Mouse (Mus musculus): ENCODE data around the gene Pan3. TPM values are rescaled to one million over a fixed set of nuclear protein-coding genes. Genes with fewer than 3 reads are reported as not detected.
"Not testable (repeated sequence)": the region's sequence is repeated elsewhere in the genome, so short reads cannot be mapped to it uniquely, and the experiment has no call there.

Gene Pan3
- polyA plus RNA-seq, 1 experiment from 2014 or later = 29.9 TPM

GRCm38 (mm10) chr5:147542291-147542690 lies 112.3 kb downstream of the Pan3 start:
- Histone ChIP-seq H3K4me1 (ENCODE audit: insufficient read depth) (no peaks in the 10 kb centered on the region), H3K4me2 (ENCODE audit: low read depth, low read length) (no peak overlapping the region), H3K36me3 (replicated peaks; ENCODE audit: insufficient read depth, low read length) (peaks cover 72% of the 10 kb centered on the region), H3K27ac (ENCODE audit: low read depth) (peak overlapping the region; percentile 44), H3K27me3 (ENCODE audit: insufficient read depth, low read length) (no peaks in the 10 kb centered on the region), H3K9ac (replicated peaks) (no peak overlapping the region), H3K9me3 (ENCODE audit: low read length) (no peaks in the 10 kb centered on the region), H3K4me3 (ENCODE audit: low read depth, low read length) (no peak overlapping the region)
- TF ChIP-seq CTCF (IDR thresholded peaks at IDR 0.05; ENCODE audit: low read depth) (no peak), EP300 (IDR thresholded peaks at IDR 0.05; ENCODE audit: low read depth) (no peak; the same call in 1 of the 2 replicates)
- ATAC-seq (0 out of 2 replicates have a peak, but pooled peaks have one; percentile 9), DNase-seq (peak; percentile 11)
- WGBS (ENCODE audit: insufficient replicate concordance) = 57% methylated on average over 6 of the region's 6 CpGs

- peak; percentile 62 for DNase-seq
- no peak overlapping the region for H3K4me3 ChIP-seq (ENCODE audit: low read depth, low read length)
- H3K4me2 ChIP-seq (ENCODE audit: low read depth, low read length) = peak overlapping the region; percentile 29; the same call in 1 of the 2 replicates
- no peaks in the 10 kb centered on the region for H3K4me1 ChIP-seq (ENCODE audit: insufficient read depth)
- TF ChIP-seq EP300 (IDR thresholded peaks at IDR 0.05; ENCODE audit: low read depth) (peak; percentile 83), CTCF (IDR thresholded peaks at IDR 0.05; ENCODE audit: low read depth) (peak; percentile 72)
- H3K27ac ChIP-seq (ENCODE audit: low read depth) = peak overlapping the region; percentile 75
- no peaks in the 10 kb centered on the region for H3K27me3 ChIP-seq (ENCODE audit: insufficient read depth, low read length)
- WGBS (ENCODE audit: insufficient replicate concordance) = 55% methylated on average over 11 of the region's 11 CpGs
- H3K9me3 ChIP-seq (ENCODE audit: low read length) = no peaks in the 10 kb centered on the region
- peak; percentile 95 for ATAC-seq
- H3K9ac ChIP-seq (replicated peaks) = no peak overlapping the region
- H3K36me3 ChIP-seq (replicated peaks; ENCODE audit: insufficient read depth, low read length) = peaks cover 78% of the 10 kb centered on the region
Observed at GRCm38 (mm10) chr5:147545731-147546241, 115.8 kb downstream of the Pan3 start.

- Histone ChIP-seq H3K4me3 (ENCODE audit: low read depth, low read length) (no peak overlapping the region), H3K9me3 (ENCODE audit: low read length) (no peaks in the 10 kb centered on the region), H3K27me3 (ENCODE audit: insufficient read depth, low read length) (no peaks in the 10 kb centered on the region), H3K9ac (replicated peaks) (no peak overlapping the region), H3K36me3 (replicated peaks; ENCODE audit: insufficient read depth, low read length) (peaks cover 57% of the 10 kb centered on the region), H3K27ac (ENCODE audit: low read depth) (no peak overlapping the region), H3K4me1 (ENCODE audit: insufficient read depth) (no peaks in the 10 kb centered on the region), H3K4me2 (ENCODE audit: low read depth, low read length) (no peak overlapping the region)
- DNase-seq = no peak
- 84% methylated on average over 12 of the region's 12 CpGs for WGBS (ENCODE audit: insufficient replicate concordance)
- TF ChIP-seq EP300 (IDR thresholded peaks at IDR 0.05; ENCODE audit: low read depth) (no peak), CTCF (IDR thresholded peaks at IDR 0.05; ENCODE audit: low read depth) (no peak)
- ATAC-seq = no peak
Observed at GRCm38 (mm10) chr5:147549016-147549755, 119.2 kb downstream of the Pan3 start.

- peaks cover 35% of the 10 kb centered on the region for H3K36me3 ChIP-seq (replicated peaks; ENCODE audit: insufficient read depth, low read length)
- ATAC-seq = no peak
- H3K4me1 ChIP-seq (ENCODE audit: insufficient read depth) = no peaks in the 10 kb centered on the region
- H3K9ac ChIP-seq (replicated peaks) = no peak overlapping the region
- no peaks in the 10 kb centered on the region for H3K9me3 ChIP-seq (ENCODE audit: low read length)
- no peak overlapping the region for H3K27ac ChIP-seq (ENCODE audit: low read depth)
- no peaks in the 10 kb centered on the region for H3K27me3 ChIP-seq (ENCODE audit: insufficient read depth, low read length)
- DNase-seq = no peak
- 86% methylated on average over 13 of the region's 13 CpGs for WGBS (ENCODE audit: insufficient replicate concordance)
- no peak overlapping the region for H3K4me3 ChIP-seq (ENCODE audit: low read depth, low read length)
- H3K4me2 ChIP-seq (ENCODE audit: low read depth, low read length) = no peak overlapping the region
- TF ChIP-seq EP300 (IDR thresholded peaks at IDR 0.05; ENCODE audit: low read depth) (no peak), CTCF (IDR thresholded peaks at IDR 0.05; ENCODE audit: low read depth) (no peak)
Observed at GRCm38 (mm10) chr5:147551879-147552627, 122.1 kb downstream of the Pan3 start.

- not testable (repeated sequence) for H3K9ac ChIP-seq (replicated peaks)
- 68% methylated on average over 6 of the region's 6 CpGs for WGBS (ENCODE audit: insufficient replicate concordance)
Observed at GRCm38 (mm10) chr5:147557641-147558040, 127.7 kb downstream of the Pan3 start.

GRCm38 (mm10) chr5:147563511-147564139 lies 133.7 kb downstream of the Pan3 start:
- WGBS (ENCODE audit: insufficient replicate concordance) = 56% methylated on average over 18 of the region's 18 CpGs
- no peak overlapping the region for H3K9ac ChIP-seq (replicated peaks)
- no peaks in the 10 kb centered on the region for H3K9me3 ChIP-seq (ENCODE audit: low read length)
- H3K4me1 ChIP-seq (ENCODE audit: insufficient read depth) = no peaks in the 10 kb centered on the region
- H3K27ac ChIP-seq (ENCODE audit: low read depth) = no peak overlapping the region
- ATAC-seq (peak; percentile 73), DNase-seq (peak; percentile 45)
- peak overlapping the region; percentile 58 for H3K4me2 ChIP-seq (ENCODE audit: low read depth, low read length)
- no peaks in the 10 kb centered on the region for H3K27me3 ChIP-seq (ENCODE audit: insufficient read depth, low read length)
- TF ChIP-seq CTCF (IDR thresholded peaks at IDR 0.05; ENCODE audit: low read depth) = no peak
- TF ChIP-seq EP300 (IDR thresholded peaks at IDR 0.05; ENCODE audit: low read depth) = no peak
- peak overlapping the region; percentile 15; the same call in 1 of the 2 replicates for H3K4me3 ChIP-seq (ENCODE audit: low read depth, low read length)
- H3K36me3 ChIP-seq (replicated peaks; ENCODE audit: insufficient read depth, low read length) = no peaks in the 10 kb centered on the region

More at GRCm38 (mm10) chr5:147557641-147558040, 127.7 kb downstream of the Pan3 start:
- H3K4me3 ChIP-seq (ENCODE audit: low read depth, low read length); H3K27ac ChIP-seq (ENCODE audit: low read depth); H3K27me3 ChIP-seq (ENCODE audit: insufficient read depth, low read length); ATAC-seq; H3K36me3 ChIP-seq (replicated peaks; ENCODE audit: insufficient read depth, low read length); H3K4me1 ChIP-seq (ENCODE audit: insufficient read depth); H3K4me2 ChIP-seq (ENCODE audit: low read depth, low read length); DNase-seq; H3K9me3 ChIP-seq (ENCODE audit: low read length): not testable (repeated sequence)
